Mouse (Mus musculus) liver, embryonic 14.5 days (tissue): ENCODE results near the gene Gramd4.

Experiments used
- CTCF ChIP-seq: IDR thresholded peaks from 2 replicates; pipeline ENCODE4 v1.5.1; 2016; ENCODE audit warnings: antibody characterized with exemption, low read depth, control low read depth
- EP300 ChIP-seq: IDR thresholded peaks from 2 replicates; pipeline ENCODE4 v1.6.1; 2016; ENCODE audit warnings: antibody characterized with exemption, low read depth

DNA sequence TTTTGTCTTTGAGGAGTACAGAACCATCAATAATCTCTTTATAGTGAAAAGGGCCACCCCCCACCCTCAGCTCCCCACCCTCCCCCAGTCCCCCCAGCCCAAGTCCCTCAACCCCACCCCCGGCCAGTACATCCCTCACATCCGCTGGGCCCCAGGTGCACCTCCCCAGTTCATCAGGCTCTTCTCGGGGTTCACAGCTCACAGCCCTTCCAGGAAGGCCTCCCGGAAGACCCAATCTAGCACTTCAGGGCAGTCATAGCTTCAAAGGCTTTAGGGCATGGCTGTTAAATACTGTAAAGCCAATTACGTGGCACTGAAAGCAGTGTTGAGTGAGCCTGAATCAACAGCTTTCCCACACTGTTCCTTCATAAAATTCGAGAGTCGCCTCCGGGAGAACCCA lies 29.6 kb upstream of the Gramd4 start:
- no peak for TF ChIP-seq CTCF
- TF ChIP-seq EP300: no peak
